Mouse (Mus musculus) heart, embryonic 13.5 days (tissue): Measurements from ENCODE around the gene Ssh3. TPM values are rescaled to one million over a fixed set of nuclear protein-coding genes. Genes with fewer than 3 reads are reported as not detected.
A peak's percentile ranks its signal among the peaks of the same experiment; 100 is the strongest.
"Not testable (repeated sequence)": the region's sequence is repeated elsewhere in the genome, so short reads cannot be mapped to it uniquely, and the experiment has no call there.

Experiments
- ATAC-seq: fragments of 200-750 bp; cut with Nextera tagmentation; 2 replicates; pipeline ENCODE4 v1.8.0; 2017; ENCODE audit warnings: moderate TSS enrichment; ENCODE audit not compliant: insufficient number of reproducible peaks, low FRiP score, low TSS enrichment; ENCODE audit errors: extremely low read depth
- H3K27ac ChIP-seq: fragments of 300-500 bp; sonication (generic); replicated peaks from 2 replicates; pipeline ENCODE4 v1.5.1; 2015; ENCODE audit warnings: moderate library complexity, mild to moderate bottlenecking, inconsistent platforms
- H3K27me3 ChIP-seq: fragments of 300-500 bp; sonication (generic); replicated peaks from 2 replicates; pipeline ENCODE4 v1.6.1; 2015; ENCODE audit warnings: mild to moderate bottlenecking, inconsistent platforms
- H3K36me3 ChIP-seq: fragments of 300-500 bp; sonication (generic); 2 replicates; pipeline ENCODE4 v1.6.1; 2015; ENCODE audit warnings: mild to moderate bottlenecking, inconsistent platforms
- H3K4me1 ChIP-seq: fragments of 300-500 bp; sonication (generic); 2 replicates; pipeline ENCODE4 v1.6.1; 2015; ENCODE audit warnings: inconsistent platforms
- H3K4me2 ChIP-seq: fragments of 300-500 bp; sonication (generic); 2 replicates; pipeline ENCODE4 v1.6.1; 2015; ENCODE audit warnings: inconsistent platforms, mild to moderate bottlenecking, moderate library complexity
- H3K4me3 ChIP-seq: fragments of 300-500 bp; sonication (generic); 2 replicates; pipeline ENCODE4 v1.5.1; 2015; ENCODE audit warnings: moderate library complexity, mild to moderate bottlenecking, inconsistent platforms
- H3K9ac ChIP-seq: fragments of 300-500 bp; sonication (generic); 2 replicates; pipeline ENCODE4 v1.6.1; 2015; ENCODE audit warnings: inconsistent platforms, mild to moderate bottlenecking, moderate library complexity
- H3K9me3 ChIP-seq: fragments of 300-500 bp; sonication (generic); 2 replicates; pipeline ENCODE4 v1.6.1; 2016; ENCODE audit warnings: inconsistent platforms
- WGBS: fragments of 180-500 bp; shearing (Covaris S2); methylation state at CpG from one replicate; pipeline ENCODE4 v1.1.7; 2015; ENCODE audit warnings: mixed read lengths; 5-methylcytosine and 5-hydroxymethylcytosine counted together
- polyA plus RNA-seq: library from polyadenylated mRNA; unstranded; fragments of >200 nt; fragmentation: Nextera tagmentation; extraction: Ambion mirVana; gene quantifications from 2 replicates; pipeline ENCODE4 v1.2.1, GENCODE M21; 2015

Gene Ssh3
- polyA plus RNA-seq, 1 experiment from 2014 or later, result 5.0 TPM

GRCm38 (mm10) chr19:4263702-4264101, 5.3 kb downstream of the Ssh3 start:
- H3K27ac ChIP-seq, result no peak overlapping the region
- no peak overlapping the region for H3K4me3 ChIP-seq
- H3K4me1 ChIP-seq, result peaks cover 9% of the 10 kb centered on the region
- H3K4me2 ChIP-seq, result no peak overlapping the region
- no peak overlapping the region for H3K9ac ChIP-seq
- WGBS, result 64% methylated on average over 14 of the region's 14 CpGs
- H3K9me3 ChIP-seq, result no peaks in the 10 kb centered on the region
- H3K36me3 ChIP-seq, result no peaks in the 10 kb centered on the region
- ATAC-seq, result no peak
- H3K27me3 ChIP-seq, result peaks cover 45% of the 10 kb centered on the region

- WGBS, result 64% methylated on average over 6 of the region's 6 CpGs
- H3K4me3 ChIP-seq, result no peak overlapping the region
- peaks cover 35% of the 10 kb centered on the region for H3K27me3 ChIP-seq
- no peak overlapping the region for H3K9ac ChIP-seq
- H3K36me3 ChIP-seq, result no peaks in the 10 kb centered on the region
- no peak for ATAC-seq
- H3K27ac ChIP-seq, result no peak overlapping the region
- H3K4me1 ChIP-seq, result peaks cover 5% of the 10 kb centered on the region; the same call in 1 of the 2 replicates
- H3K9me3 ChIP-seq, result no peaks in the 10 kb centered on the region
- H3K4me2 ChIP-seq, result no peak overlapping the region
Observed at GRCm38 (mm10) chr19:4262756-4263155, 6.2 kb downstream of the Ssh3 start.

GRCm38 (mm10) chr19:4261038-4261698, 7.8 kb downstream of the Ssh3 start:
- H3K36me3 ChIP-seq, result no peaks in the 10 kb centered on the region
- H3K9me3 ChIP-seq, result no peaks in the 10 kb centered on the region
- H3K9ac ChIP-seq, result no peak overlapping the region
- no peak overlapping the region for H3K27ac ChIP-seq
- H3K4me2 ChIP-seq, result no peak overlapping the region
- peaks cover 24% of the 10 kb centered on the region for H3K27me3 ChIP-seq
- no peak overlapping the region for H3K4me3 ChIP-seq
- peaks cover 9% of the 10 kb centered on the region for H3K4me1 ChIP-seq
- no peak for ATAC-seq
- WGBS, result 58% methylated on average over 8 of the region's 8 CpGs

GRCm38 (mm10) chr19:4257897-4258252, 11.1 kb downstream of the Ssh3 start:
- H3K27ac ChIP-seq, result no peak overlapping the region

GRCm38 (mm10) chr19:4257216-4257896, 11.6 kb downstream of the Ssh3 start:
- peaks cover 16% of the 10 kb centered on the region for H3K4me1 ChIP-seq
- H3K27me3 ChIP-seq, result 0 out of 2 replicates have a peak, but pooled peaks cover 3% of the 10 kb centered on the region
- ATAC-seq, result peak; percentile 81
- H3K4me3 ChIP-seq, result peak overlapping the region; percentile 76
- H3K4me2 ChIP-seq, result peak overlapping the region; percentile 97
- peak overlapping the region; percentile 84 for H3K9ac ChIP-seq
- H3K27ac ChIP-seq, result no peak overlapping the region
- H3K36me3 ChIP-seq, result no peaks in the 10 kb centered on the region
- H3K9me3 ChIP-seq, result no peaks in the 10 kb centered on the region
- WGBS, result 2% methylated on average over 41 of the region's 41 CpGs

More at GRCm38 (mm10) chr19:4257897-4258252, 11.1 kb downstream of the Ssh3 start:
- Histone ChIP-seq H3K4me3 (peak overlapping the region; percentile 76), H3K27me3 (0 out of 2 replicates have a peak, but pooled peaks cover 3% of the 10 kb centered on the region), H3K4me2 (peak overlapping the region; percentile 97), H3K9me3 (no peaks in the 10 kb centered on the region), H3K4me1 (peaks cover 16% of the 10 kb centered on the region), H3K36me3 (no peaks in the 10 kb centered on the region), H3K9ac (peak overlapping the region; percentile 77)
- no peak for ATAC-seq
- WGBS, result 21% methylated on average over 12 of the region's 12 CpGs

GRCm38 (mm10) chr19:4255583-4256162, 13.3 kb downstream of the Ssh3 start:
- Histone ChIP-seq H3K9me3 (no peaks in the 10 kb centered on the region), H3K27ac (no peak overlapping the region), H3K4me3 (no peak overlapping the region), H3K27me3 (no peaks in the 10 kb centered on the region), H3K36me3 (no peaks in the 10 kb centered on the region), H3K9ac (no peak overlapping the region), H3K4me2 (no peak overlapping the region), H3K4me1 (peaks cover 16% of the 10 kb centered on the region)
- WGBS, result 68% methylated on average over 11 of the region's 11 CpGs
- no peak for ATAC-seq

GRCm38 (mm10) chr19:4254230-4254629, 14.8 kb downstream of the Ssh3 start:
- no peak overlapping the region for H3K4me3 ChIP-seq
- H3K27ac ChIP-seq, result no peak overlapping the region
- 0 out of 2 replicates have a peak, but pooled peaks cover 3% of the 10 kb centered on the region for H3K27me3 ChIP-seq
- ATAC-seq, result no peak
- peaks cover 16% of the 10 kb centered on the region for H3K4me1 ChIP-seq
- 73% methylated on average over 7 of the region's 7 CpGs for WGBS
- no peak overlapping the region for H3K9ac ChIP-seq
- no peak overlapping the region for H3K4me2 ChIP-seq
- H3K36me3 ChIP-seq, result no peaks in the 10 kb centered on the region
- H3K9me3 ChIP-seq, result no peaks in the 10 kb centered on the region

- H3K27ac ChIP-seq, H3K36me3 ChIP-seq, H3K4me3 ChIP-seq, H3K27me3 ChIP-seq, H3K4me2 ChIP-seq, ATAC-seq, H3K9me3 ChIP-seq, H3K9ac ChIP-seq, H3K4me1 ChIP-seq: not testable (repeated sequence)
- 58% methylated on average over 1 of the region's 1 CpGs for WGBS
Observed at GRCm38 (mm10) chr19:4248683-4249082, 20.3 kb downstream of the Ssh3 start.

- H3K4me3 ChIP-seq, result no peak overlapping the region
- no peak overlapping the region for H3K4me2 ChIP-seq
- 0 out of 2 replicates have a peak, but pooled peaks cover 2% of the 10 kb centered on the region for H3K9me3 ChIP-seq
- H3K27ac ChIP-seq, result no peak overlapping the region
- H3K4me1 ChIP-seq, result no peaks in the 10 kb centered on the region
- H3K9ac ChIP-seq, result no peak overlapping the region
- 51% methylated on average over 1 of the region's 1 CpGs for WGBS
- no peaks in the 10 kb centered on the region for H3K36me3 ChIP-seq
- 0 out of 2 replicates have a peak, but pooled peaks cover 3% of the 10 kb centered on the region for H3K27me3 ChIP-seq
- no peak for ATAC-seq
Observed at GRCm38 (mm10) chr19:4247010-4247409, 22.0 kb downstream of the Ssh3 start.

GRCm38 (mm10) chr19:4244775-4245174, 24.2 kb downstream of the Ssh3 start:
- H3K4me2 ChIP-seq, result no peak overlapping the region
- 0 out of 2 replicates have a peak, but pooled peaks cover 2% of the 10 kb centered on the region for H3K9me3 ChIP-seq
- ATAC-seq, result no peak
- no peak overlapping the region for H3K4me3 ChIP-seq
- H3K9ac ChIP-seq, result no peak overlapping the region
- no peaks in the 10 kb centered on the region for H3K4me1 ChIP-seq
- no peaks in the 10 kb centered on the region for H3K36me3 ChIP-seq
- 71% methylated on average over 6 of the region's 6 CpGs for WGBS
- no peak overlapping the region for H3K27ac ChIP-seq
- H3K27me3 ChIP-seq, result no peaks in the 10 kb centered on the region

GRCm38 (mm10) chr19:4242416-4242815, 26.6 kb downstream of the Ssh3 start:
- no peaks in the 10 kb centered on the region for H3K4me1 ChIP-seq

More at GRCm38 (mm10) chr19:4242416-4242815, 26.6 kb downstream of the Ssh3 start:
- no peak overlapping the region for H3K4me3 ChIP-seq
- H3K27ac ChIP-seq, result no peak overlapping the region
- no peaks in the 10 kb centered on the region for H3K27me3 ChIP-seq
- H3K36me3 ChIP-seq, result no peaks in the 10 kb centered on the region
- H3K9me3 ChIP-seq, result 0 out of 2 replicates have a peak, but pooled peaks cover 2% of the 10 kb centered on the region
- no peak overlapping the region for H3K9ac ChIP-seq
- no peak overlapping the region for H3K4me2 ChIP-seq
- ATAC-seq, result no peak
- 62% methylated on average over 3 of the region's 3 CpGs for WGBS
